Mouse (Mus musculus) 3134 (cell line): ENCODE measurements around the gene Myh9.
"Not testable (repeated sequence)": the region's sequence is repeated elsewhere in the genome, so short reads cannot be mapped to it uniquely, and the experiment has no call there.

Experiments used
- DNase-seq: peaks from one replicate; pipeline ENCODE4 v3.0.0-alpha.2; 2011; ENCODE audit warnings: low spot score; ENCODE audit not compliant: insufficient read length; ENCODE audit errors: extremely low read depth

Gene Myh9

GRCm38 (mm10) chr15:77844048-77844447 lies 2.1 kb upstream of the Myh9 start:
- DNase-seq = no peak

- not testable (repeated sequence) for DNase-seq
Measured at GRCm38 (mm10) chr15:77843494-77844041, 1.6 kb upstream of the Myh9 start.

GRCm38 (mm10) chr15:77843046-77843445 lies 1.1 kb upstream of the Myh9 start:
- DNase-seq = no peak

- peak; percentile 82 for DNase-seq
Measured at GRCm38 (mm10) chr15:77841361-77842046, 471 bp downstream of the Myh9 start.

DNA sequence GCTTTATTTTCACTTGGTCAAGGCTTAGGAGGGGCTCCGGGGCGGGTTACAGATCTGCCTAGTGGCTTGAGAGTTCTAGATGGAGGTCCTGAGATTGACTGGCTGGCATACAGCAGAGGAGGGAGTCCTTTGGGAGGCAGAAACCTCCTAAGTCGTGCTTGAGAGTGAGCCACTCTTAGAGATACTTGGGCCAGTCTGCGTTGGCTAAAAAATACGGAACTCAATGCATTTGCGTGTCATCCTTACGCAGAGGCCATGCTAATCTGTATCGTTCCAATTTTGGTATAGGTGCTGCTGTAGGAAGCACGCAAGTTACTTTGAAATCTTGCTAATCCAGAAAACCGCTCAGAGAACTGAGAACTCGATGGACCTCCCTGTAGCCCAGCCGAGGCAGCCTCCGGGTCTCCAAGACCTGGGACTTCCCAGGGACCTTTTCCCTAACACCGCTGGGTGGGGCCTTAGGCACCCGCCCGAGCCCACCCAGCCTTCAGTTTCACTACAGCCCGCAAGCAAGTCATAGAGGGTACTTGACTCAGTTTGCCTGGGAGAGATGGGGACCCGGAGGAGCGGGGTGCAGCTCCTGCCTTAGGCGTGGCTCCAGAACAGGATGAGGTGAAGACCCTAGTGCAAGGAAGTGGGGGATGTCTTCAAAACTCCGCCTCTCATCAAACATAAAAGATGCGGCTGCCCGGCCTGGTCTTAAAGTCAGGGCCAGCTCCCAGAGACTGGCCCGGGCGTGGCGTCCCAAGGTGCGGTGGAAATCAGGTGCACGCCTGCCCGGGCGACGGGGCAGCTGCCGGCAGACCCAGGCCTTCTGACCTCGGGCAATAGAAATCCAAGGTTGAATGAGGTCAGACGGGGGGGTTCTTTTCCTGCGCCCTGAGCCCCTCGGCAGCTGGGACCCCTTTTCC lies 1.3 kb downstream of the Myh9 start:
- DNase-seq = no peak

GRCm38 (mm10) chr15:77839529-77840286 lies 2.3 kb downstream of the Myh9 start:
- DNase-seq = no peak

DNA sequence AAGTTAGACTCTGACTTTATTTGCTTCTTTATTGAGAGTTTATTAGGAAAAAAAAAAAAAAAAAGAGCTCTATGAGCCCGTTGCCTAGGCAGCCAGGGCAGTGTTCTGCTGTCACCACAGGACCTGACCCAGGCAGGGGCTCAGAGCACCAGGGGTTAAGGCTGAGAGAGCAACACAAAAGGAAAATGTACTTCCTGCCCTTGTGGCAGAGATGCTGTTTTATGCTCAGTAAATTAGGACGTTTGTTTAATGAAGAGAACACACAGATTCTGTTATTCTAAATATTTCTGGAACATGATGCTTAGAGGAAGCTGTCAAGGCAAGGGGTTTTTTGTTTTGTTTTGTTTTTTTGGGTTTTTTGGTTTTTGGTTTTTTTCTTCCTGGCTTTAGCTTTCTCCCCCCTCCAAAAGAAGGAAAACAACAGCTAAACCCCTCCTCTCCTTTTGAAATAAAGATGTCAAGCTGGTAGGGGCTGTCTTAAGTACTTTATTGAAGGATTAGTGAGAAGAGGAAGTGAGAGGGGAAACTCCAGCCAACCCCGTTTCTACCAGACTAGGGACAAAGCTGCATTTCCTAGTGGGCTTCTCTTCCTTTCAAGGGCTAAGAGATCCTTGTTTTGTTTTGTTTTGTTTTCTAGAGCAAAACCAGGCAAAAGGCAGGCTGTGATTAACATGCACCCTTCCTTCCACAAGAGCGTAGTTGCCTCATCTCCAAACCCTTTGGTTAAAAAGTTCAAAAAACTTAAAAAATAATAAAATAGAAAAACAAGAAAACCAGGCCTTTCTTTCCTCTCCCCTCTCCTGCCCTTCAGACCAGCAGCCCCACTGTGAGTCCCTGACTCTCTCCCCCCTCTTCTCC lies 3.2 kb downstream of the Myh9 start:
- no peak for DNase-seq

- DNase-seq = no peak
Measured at GRCm38 (mm10) chr15:77837444-77838117, 4.4 kb downstream of the Myh9 start.

DNA sequence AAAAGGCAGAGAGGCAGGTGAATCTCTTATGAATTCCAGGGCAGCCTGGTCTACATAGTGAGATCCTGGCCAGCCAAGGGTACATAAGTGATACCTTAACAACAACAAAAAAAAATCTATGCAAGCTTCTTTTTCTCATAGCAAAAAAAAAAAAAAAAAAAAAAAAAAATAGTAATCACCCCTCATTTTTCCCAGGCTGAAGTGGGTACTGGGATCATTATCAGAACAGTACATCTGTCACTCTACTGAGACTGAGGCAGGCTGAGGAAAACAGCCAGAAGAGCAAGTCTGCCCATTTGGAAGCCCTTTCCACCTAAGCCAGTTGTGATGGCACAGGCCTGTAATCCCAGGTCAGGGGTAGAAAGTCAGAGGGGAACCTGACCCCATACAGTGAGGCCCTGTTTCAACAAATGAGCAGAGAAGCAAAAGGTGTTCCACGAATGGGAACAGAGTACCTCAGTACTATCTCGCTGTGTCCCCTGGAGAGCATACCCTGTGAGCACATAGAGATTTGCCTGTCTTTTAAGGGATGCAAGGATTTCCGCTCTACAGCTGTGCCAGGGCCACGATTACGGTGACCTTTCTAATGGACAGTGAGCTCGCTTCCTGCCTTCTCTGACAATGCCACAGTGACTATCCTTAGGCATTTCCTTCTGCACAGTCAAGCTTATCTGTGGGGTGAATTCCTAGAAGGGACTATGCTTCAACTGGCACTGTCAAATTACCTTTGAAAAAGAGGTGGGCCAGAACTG lies 5.1 kb downstream of the Myh9 start:
- DNase-seq = no peak

DNA sequence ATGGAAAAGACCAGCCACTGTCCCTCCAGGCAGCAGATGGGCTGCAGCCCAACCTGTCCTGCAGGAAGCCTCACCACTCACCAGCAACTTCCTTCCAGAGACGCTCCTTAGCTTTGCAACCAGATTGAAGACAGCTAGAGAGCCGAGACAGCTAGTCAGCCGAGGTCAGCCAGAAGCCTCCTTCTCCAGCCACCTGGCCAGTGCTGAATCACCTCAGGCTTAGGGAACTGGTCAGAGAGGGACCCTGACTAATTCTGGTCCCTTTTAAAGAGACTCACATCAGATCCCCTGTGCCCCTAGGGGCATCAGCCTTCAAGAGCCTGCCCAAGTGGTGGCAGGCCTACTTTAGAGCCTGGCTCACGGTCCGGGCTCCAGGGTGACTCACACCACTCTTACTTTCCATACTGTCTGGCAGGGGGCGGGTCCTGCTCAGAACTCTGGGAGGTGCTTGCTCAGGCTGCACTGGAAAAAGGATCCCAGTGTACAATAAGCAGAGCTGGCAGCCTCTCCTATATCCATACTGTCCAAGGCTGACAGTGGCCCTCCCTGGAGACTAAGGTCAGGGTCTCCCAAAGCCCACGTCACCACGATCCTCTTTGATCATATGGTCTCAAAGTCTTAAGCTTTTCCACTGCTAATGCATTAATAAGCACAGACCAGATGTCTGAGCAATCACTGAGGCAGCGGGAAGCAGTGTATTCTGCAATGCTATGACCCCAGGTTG lies 5.9 kb downstream of the Myh9 start:
- peak; percentile 78 for DNase-seq

- DNase-seq = no peak
Measured at GRCm38 (mm10) chr15:77834336-77835268, 7.4 kb downstream of the Myh9 start.

DNA sequence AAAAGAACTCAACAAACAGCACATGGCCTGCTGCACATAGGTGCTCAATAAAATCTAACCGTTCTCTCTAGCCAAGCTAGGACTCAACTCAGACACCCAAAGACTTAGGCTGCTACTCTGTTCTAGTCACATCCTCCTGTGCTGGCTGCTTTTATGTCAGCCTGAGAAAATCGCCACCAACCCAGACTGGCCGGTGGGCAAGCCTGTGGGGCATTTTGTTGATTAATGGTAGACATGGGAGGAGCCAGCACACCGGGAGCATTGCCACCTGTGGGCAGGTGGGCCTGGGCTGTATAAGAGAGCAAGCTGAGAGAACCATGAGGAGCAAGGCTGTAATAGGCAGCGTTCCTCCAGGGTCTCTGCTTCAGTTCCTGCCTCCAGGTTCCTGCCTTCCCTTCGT lies 8.2 kb downstream of the Myh9 start:
- DNase-seq = no peak

DNA sequence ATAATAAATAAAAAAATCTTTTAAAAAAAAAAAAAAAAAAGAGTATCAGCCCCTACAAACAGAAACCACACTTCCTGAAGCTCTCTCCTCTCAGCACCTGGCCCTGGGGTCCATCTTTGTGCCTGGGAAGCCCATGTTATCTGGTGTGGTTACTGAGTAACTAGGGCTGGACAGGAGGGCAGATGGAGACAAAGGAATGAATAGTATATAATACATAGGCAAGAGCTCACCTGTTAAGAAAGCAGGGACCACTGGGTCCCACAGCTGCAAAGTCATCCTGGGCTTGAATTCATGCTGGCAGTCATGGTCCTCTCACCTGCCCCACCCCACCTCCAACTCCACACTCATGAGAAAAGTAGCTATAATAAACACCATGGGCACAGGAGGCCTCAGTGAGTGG lies 8.9 kb downstream of the Myh9 start:
- DNase-seq = no peak

DNA sequence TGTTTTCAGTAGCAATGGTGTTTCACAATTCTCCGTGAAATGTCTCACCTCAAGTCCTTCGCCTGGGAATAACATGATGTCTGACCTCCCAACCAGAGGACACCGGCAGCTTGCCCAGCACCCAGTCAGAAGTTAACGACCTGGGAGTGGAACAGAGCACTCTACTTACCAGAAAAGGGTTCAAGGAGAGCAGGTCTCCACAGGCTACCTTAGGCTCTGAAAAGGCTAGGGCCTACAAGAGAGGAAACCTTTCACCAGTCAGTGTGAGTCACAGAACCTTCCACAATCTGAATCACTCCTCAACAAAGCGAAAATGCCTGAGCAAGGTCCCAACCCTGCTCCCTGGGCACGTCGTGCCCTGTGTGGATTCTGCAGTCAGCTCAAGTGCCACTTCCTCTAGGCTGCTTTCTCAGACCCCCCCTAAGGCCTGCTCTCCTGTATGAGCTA lies 9.5 kb downstream of the Myh9 start:
- peak; percentile 69 for DNase-seq

DNA sequence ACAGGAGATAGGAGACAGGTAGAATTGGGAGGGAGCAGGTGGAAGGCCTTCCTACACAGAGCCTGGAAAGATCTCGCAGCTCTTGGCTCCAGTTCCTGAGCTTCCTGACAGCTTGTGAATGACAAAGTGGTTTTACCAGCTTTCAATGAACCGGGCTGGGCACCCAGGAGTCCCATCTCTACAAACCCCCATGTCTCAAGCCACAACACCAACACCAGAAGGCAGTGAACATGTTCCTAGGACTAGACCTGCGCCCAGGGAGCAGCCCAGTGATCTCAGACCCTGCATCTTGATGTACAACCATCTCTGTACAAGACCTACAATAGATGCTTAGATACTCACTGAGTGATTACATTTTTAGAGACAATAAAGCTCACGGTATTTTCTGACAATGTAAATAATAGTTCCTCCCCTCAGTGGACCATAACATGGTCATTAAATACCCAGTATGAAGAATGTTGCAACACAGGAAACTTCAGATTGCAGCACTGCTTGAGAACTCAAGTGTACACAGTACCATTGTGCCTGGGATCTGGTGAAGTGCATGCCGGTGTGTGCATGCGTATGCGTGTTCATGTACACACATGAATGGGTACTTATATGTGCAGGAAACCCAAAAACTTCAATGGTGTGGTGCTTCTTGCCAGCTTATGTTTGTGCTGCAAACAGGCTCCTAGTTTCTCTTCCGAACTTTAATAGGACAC lies 10.1 kb downstream of the Myh9 start:
- DNase-seq = no peak

DNA sequence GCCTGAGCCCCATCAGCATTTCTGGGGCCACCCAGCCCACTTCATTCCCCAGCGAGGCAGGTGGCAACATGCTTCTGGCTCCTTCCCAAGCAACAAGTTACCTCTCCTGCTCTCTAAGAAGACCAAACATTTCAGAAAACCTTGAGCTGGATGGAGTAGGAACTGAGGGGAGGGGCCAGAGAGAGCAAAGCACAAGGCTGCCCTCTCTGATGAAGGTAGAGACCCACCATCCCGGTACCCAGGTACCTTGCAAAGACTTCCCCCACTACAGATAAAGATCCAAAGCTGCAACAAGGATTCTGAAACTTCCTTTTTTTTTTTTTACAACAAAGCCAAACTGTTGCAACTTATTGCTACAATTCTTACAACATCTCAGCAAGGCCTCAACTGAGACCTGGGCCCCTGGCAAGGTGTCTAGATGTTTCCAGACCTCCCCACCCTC lies 10.8 kb downstream of the Myh9 start:
- no peak for DNase-seq
